Mouse (Mus musculus): Measurements from ENCODE around the gene Shmt2.

Shmt2 gene

GRCm38 (mm10) chr10:127480833-127481813, 41.1 kb downstream of the Shmt2 start:
- TF ChIP-seq GATA4 (IDR thresholded peaks at IDR 0.05; ENCODE audit: insufficient replicate concordance, low read length): no peak

GRCm38 (mm10) chr10:127479131-127479530, 43.1 kb downstream of the Shmt2 start:
- TF ChIP-seq GATA4 (IDR thresholded peaks at IDR 0.05; ENCODE audit: insufficient replicate concordance, low read length): no peak

GRCm38 (mm10) chr10:127477301-127477700, 44.9 kb downstream of the Shmt2 start:
- TF ChIP-seq GATA4 (IDR thresholded peaks at IDR 0.05; ENCODE audit: insufficient replicate concordance, low read length): no peak

GRCm38 (mm10) chr10:127476541-127476940, 45.7 kb downstream of the Shmt2 start:
- no peak for TF ChIP-seq GATA4 (IDR thresholded peaks at IDR 0.05; ENCODE audit: insufficient replicate concordance, low read length)

- TF ChIP-seq GATA4 (IDR thresholded peaks at IDR 0.05; ENCODE audit: insufficient replicate concordance, low read length): no peak
Measured at GRCm38 (mm10) chr10:127475175-127475574, 47.1 kb downstream of the Shmt2 start.

- TF ChIP-seq GATA4 (IDR thresholded peaks at IDR 0.05; ENCODE audit: insufficient replicate concordance, low read length): no peak
Measured at GRCm38 (mm10) chr10:127472722-127473121, 49.5 kb downstream of the Shmt2 start.

- no peak for TF ChIP-seq GATA4 (IDR thresholded peaks at IDR 0.05; ENCODE audit: insufficient replicate concordance, low read length)
Measured at GRCm38 (mm10) chr10:127471281-127471988, 50.8 kb downstream of the Shmt2 start.

Measured in liver, adult (tissue).